Mouse (Mus musculus) ovary, postnatal 14 days (tissue): ENCODE measurements around the gene Gm6268.

Experiments used
- DNase-seq: peaks from one replicate; pipeline ENCODE4 v3.0.0; 2022; ENCODE audit warnings: low spot score

The Gm6268 gene

GRCm38 (mm10) chrX:36400980-36401379, at the start of gene Gm6268:
Gene Gm6268, plus strand, starts transcription at chrX:36401280.
- DNase-seq = no peak

GRCm38 (mm10) chrX:36352446-36352845, 48.6 kb upstream of the Gm6268 start:
- DNase-seq = no peak

- DNase-seq = no peak
These were observed 15.7 kb upstream of the Gm6268 start for GRCm38 (mm10) chrX:36385340-36385739.

DNA sequence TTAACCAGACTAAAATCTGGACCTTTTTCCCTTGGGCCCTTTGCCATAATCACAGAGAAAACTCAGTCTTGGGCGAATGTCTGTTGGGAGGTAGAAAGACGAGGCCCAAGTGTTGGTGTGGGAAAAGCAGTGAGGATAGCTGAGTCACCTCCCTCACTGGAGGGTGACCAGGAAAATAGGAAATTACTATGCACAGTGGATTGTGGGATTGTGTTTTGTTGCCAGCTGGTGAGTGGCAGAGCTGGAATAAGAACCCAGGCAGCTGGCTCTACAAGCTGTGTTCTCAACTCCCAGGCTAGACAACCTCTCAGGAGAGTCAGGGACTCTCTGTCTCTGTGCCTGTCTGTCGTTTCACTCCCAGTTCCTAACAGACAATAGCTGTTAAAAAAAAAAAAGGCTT, 11.1 kb upstream of the Gm6268 start:
- no peak for DNase-seq

GRCm38 (mm10) chrX:36390503-36390902, 10.6 kb upstream of the Gm6268 start:
- no peak for DNase-seq

DNA sequence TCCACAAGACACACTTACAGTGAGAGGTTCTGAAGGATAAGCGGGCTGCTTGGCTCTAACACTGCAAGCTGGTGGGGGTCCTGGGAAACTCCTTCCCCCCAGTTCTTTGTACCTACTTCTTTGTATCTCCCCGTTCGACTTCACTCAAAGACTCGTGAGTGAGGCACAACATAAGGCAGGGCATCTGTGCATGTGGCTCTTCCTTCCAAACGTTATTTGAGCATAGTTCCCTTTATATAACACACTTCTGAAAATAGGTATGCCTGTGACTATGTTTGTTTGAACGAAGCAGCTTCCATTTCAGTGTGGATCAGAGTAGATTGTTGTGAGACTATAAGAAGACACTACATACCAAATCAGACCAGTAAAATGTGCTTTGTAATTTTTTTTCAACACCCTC, 8.4 kb upstream of the Gm6268 start:
- DNase-seq = no peak

- no peak for DNase-seq
These were observed 7.8 kb upstream of the Gm6268 start for GRCm38 (mm10) chrX:36393279-36393678.

DNA sequence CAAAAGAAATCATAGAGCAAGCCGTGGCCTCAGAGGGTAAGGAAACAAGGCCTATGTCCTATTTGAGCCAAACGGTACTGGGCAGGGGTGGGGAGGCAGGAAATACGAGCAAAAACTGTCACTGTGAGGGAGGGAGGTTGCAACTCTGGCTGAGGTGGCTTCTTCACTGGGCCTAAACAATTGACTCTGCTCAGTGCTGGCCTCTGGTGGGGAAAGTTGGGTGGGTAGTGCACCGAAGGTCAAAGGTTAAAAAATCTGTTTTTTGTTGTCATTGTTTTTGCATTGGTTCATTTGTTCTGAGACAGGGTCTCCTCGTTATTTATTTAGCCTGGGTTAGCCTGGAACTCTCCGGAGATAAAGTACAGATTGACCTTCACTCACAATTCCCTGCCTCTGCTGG, 1.2 kb downstream of the Gm6268 start:
- no peak for DNase-seq

- no peak for DNase-seq
These were observed 18.1 kb downstream of the Gm6268 start for GRCm38 (mm10) chrX:36419153-36419552.

DNA sequence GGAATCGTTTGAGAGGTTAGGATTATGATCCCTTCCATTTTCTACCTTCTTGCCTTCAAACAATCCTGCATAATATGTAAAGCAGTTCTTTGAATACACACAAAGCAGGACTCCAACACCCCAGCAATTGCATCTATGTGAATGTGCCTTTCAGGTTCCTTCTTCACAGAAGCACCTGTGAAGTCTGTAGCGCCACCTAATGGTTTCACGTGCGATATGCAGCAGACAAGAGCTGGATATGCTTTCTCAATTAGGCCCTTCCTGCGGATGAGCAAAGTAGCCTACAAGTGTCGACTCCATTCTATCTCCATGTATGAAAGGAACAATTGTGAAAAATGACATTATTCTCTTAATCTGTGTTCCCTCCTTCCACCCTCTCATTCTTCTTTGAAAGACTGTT, 33.9 kb downstream of the Gm6268 start:
- no peak for DNase-seq

DNA sequence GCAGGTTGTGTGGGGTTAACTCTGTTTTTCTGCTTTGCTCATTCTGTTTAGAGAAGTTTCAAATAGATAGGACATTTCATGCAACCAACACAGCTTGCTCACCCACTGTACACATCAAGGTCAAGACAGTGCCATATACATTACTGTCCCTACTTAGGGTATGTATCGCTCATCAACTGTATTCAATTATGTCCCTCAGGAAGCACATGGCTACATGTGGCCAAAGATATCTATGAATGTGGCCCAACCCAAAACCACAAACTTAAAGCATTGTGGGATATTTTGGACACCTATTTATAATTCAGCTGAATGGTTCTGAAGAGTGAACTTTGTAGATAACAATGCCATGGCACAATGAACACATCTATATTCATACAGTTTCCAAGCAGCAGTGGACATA, 36.9 kb downstream of the Gm6268 start:
- DNase-seq = no peak
